Mouse (Mus musculus): ENCODE measurements at regions not wholly inside any gene's neighbourhood (a gene's known extent, or its start where the extent isn't known, plus 50 kb on each side); places are given as distances from the start of the nearest gene placed in this dataset.
A peak's percentile ranks its signal among the peaks of the same experiment; 100 is the strongest.

DNA sequence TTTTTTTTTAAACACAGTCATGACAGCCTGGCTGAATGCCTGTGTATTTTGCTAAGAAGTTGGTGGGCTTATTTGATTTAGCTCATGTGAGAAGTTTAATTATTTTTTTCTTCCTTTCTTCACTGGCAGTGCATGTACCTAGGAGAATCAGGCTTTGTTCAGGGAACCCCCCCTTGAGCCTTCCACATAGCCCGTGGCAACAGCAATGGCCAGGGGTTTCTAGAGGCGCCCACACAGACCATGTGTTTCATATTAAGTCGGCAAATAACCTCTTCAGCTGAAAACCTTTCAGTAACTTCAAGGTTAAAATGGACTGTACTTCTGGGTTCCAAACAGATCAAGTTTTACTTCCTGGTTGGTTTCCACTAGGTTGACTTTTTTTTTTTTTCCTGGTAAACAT is 218.3 kb downstream of the Slc30a10 start:
- Histone ChIP-seq H3K36me3 (replicated peaks) (no peaks in the 10 kb centered on the region), H3K4me3 (no peak overlapping the region), H3K27ac (replicated peaks) (peak overlapping the region; percentile 66), H3K27me3 (replicated peaks; ENCODE audit: low read depth, poor library complexity, severe bottlenecking) (no peaks in the 10 kb centered on the region), H3K4me1 (peaks cover 31% of the 10 kb centered on the region), H3K9me3 (no peaks in the 10 kb centered on the region)
- peak; percentile 71 for DNase-seq (ENCODE audit: low spot score)
- WGBS = 40% methylated on average over 3 of the region's 3 CpGs

DNA sequence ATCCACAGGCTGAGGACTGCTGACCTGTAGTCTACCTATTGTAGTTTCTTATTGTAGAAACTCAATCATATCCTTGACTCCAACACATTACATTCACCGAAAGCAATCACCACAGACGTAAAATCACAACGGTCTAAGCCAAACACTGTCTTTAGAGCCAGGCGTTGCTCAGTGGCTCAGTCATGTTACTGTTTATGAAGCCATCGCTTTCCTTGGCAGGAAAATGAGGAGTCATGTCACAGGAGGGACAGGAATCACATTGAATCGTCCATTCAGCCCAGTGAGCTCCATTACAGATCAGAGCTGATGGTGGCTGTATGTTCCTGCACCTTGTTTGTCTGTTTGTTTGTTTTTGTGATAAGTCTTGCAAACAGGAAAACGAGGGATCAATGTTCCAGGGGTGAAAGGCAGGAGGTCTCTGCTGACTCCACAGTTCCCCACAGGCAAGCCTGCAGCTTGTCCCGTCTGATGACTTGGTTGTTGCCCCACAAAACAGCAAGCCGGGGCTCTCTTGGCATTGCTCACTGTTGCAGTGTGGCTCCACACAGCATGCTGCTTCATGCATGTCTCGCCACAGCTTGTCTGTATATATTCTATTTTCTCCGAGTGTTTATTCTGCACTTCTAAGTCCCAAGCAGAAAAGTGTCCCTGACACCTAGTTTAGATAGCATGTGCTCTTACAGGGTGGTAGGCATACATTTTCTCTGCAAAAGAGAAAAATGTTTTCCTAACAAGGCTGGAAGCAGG is 221.2 kb downstream of the Slc30a10 start:
- no peaks in the 10 kb centered on the region for H3K9me3 ChIP-seq
- H3K27ac ChIP-seq (replicated peaks) = no peak overlapping the region
- no peaks in the 10 kb centered on the region for H3K36me3 ChIP-seq (replicated peaks)
- no peak overlapping the region for H3K4me3 ChIP-seq
- H3K4me1 ChIP-seq = peaks cover 22% of the 10 kb centered on the region
- no peak for DNase-seq (ENCODE audit: low spot score)
- H3K27me3 ChIP-seq (replicated peaks; ENCODE audit: low read depth, poor library complexity, severe bottlenecking) = no peaks in the 10 kb centered on the region
- 85% methylated on average over 11 of the region's 11 CpGs for WGBS

DNA sequence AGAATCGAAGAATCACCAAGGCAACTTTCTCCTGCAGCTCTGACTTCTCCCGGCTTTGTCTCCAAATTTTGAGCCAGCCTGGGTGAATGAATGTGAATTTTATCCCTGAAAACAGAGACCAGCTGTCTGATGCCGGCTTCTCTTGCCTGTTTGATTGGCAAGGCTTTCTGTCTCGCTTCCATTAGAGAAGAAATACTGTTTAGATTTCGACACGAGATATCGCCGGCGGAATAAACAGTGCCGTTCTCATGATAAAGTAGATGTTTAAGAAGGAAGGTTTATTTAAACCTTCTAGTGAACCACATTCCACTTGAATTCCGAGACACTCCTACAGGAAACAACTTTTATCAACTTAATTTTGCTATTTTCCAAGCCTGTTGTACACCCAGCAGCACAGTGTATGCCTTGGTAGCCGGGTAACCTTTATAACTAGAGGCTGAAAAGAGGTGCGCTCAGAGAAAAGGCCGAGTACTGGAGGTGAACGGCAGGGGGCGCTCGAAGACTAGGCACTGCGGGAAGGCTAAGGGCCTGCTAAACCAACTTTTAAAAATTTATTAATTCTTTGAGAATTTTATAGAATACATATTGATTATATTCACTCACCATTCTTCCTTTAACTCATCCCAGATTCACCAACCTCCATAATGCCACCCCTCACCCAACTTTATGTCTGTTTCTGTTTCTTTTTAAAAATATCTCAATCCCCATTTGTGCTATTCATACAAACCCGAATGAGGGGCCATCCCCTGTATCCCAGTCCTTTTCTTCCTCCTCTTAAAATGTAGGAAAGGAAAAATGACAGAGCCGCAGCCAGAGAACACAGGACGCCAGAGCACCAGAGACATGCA is 227.2 kb downstream of the Slc30a10 start:
- H3K4me1 ChIP-seq = peaks cover 5% of the 10 kb centered on the region; the same call in 1 of the 2 replicates
- H3K27ac ChIP-seq (replicated peaks) = peak overlapping the region; percentile 69; the same call in 1 of the 2 replicates
- H3K4me3 ChIP-seq = no peak overlapping the region
- WGBS = 45% methylated on average over 21 of the region's 21 CpGs
- no peaks in the 10 kb centered on the region for H3K36me3 ChIP-seq (replicated peaks)
- no peaks in the 10 kb centered on the region for H3K27me3 ChIP-seq (replicated peaks; ENCODE audit: low read depth, poor library complexity, severe bottlenecking)
- DNase-seq (ENCODE audit: low spot score) = peak; percentile 85
- H3K9me3 ChIP-seq = no peaks in the 10 kb centered on the region

DNA sequence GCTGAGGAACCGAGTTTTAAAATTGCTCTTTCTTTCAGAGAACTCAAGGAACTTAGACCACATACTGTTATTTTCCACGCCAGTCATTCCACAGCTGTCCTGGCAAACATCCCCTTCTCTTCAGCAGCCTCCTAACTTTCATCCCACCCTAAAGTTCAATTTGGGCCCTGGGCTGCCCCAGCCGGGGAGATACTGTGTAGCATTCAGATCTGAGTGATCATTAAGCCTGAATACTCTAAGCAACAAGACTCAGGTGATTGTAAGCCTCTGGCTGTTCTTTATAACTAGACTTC is 227.8 kb downstream of the Slc30a10 start:
- Histone ChIP-seq H3K27ac (replicated peaks) (peak overlapping the region; percentile 69; the same call in 1 of the 2 replicates), H3K9me3 (no peaks in the 10 kb centered on the region), H3K4me3 (no peak overlapping the region), H3K27me3 (replicated peaks; ENCODE audit: low read depth, poor library complexity, severe bottlenecking) (no peaks in the 10 kb centered on the region), H3K36me3 (replicated peaks) (no peaks in the 10 kb centered on the region), H3K4me1 (peaks cover 5% of the 10 kb centered on the region; the same call in 1 of the 2 replicates)
- DNase-seq (ENCODE audit: low spot score) = no peak
- WGBS = 68% methylated on average over 3 of the region's 3 CpGs

DNA sequence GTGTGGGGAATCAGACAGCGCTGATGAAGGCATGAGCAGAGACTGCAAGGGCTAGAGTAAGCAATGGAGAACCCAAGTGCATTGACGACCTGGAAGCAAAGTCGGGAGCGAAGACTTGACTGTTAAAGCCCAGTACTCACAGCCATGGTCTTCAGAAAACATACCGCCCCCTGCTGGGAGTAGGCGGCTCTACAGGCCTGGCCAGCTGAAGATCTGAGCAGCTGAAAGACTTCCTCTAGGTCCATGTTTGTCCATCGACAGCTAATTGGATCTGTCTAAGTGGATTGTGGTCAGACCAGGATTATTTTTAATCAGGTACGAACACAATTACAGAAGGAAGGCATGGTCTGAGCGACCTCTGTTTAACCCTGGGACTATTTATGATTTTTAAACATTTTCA is 230.0 kb downstream of the Slc30a10 start:
- 70% methylated on average over 9 of the region's 9 CpGs for WGBS
- Histone ChIP-seq H3K27ac (replicated peaks) (no peak overlapping the region; the same call in 1 of the 2 replicates), H3K27me3 (replicated peaks; ENCODE audit: low read depth, poor library complexity, severe bottlenecking) (no peaks in the 10 kb centered on the region), H3K4me3 (no peak overlapping the region), H3K36me3 (replicated peaks) (no peaks in the 10 kb centered on the region), H3K4me1 (peaks cover 5% of the 10 kb centered on the region; the same call in 1 of the 2 replicates), H3K9me3 (no peaks in the 10 kb centered on the region)
- peak; percentile 39 for DNase-seq (ENCODE audit: low spot score)

DNA sequence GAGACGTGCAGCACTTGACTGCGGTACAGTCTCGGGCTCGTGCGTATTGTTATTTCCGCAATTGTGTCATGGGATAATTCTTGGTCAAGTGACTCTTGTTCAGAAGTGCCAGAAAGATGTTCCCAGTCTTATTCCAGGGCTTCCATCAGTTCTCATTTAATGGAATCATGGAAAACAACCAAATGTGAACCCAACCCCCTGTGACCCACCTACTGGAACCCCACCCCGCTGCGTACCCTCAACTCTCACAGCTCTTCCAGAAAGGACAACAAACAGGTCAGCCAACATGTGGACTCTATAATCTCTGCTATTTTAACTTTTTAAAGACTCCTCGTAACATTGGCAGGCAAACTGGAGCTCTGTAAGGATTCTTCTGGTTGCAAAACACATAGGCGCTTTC is 233.9 kb downstream of the Slc30a10 start:
- WGBS = 92% methylated on average over 10 of the region's 10 CpGs
- Histone ChIP-seq H3K27ac (replicated peaks) (no peak overlapping the region), H3K4me3 (no peak overlapping the region), H3K36me3 (replicated peaks) (no peaks in the 10 kb centered on the region), H3K4me1 (no peaks in the 10 kb centered on the region), H3K27me3 (replicated peaks; ENCODE audit: low read depth, poor library complexity, severe bottlenecking) (no peaks in the 10 kb centered on the region), H3K9me3 (no peaks in the 10 kb centered on the region)
- DNase-seq (ENCODE audit: low spot score) = no peak

DNA sequence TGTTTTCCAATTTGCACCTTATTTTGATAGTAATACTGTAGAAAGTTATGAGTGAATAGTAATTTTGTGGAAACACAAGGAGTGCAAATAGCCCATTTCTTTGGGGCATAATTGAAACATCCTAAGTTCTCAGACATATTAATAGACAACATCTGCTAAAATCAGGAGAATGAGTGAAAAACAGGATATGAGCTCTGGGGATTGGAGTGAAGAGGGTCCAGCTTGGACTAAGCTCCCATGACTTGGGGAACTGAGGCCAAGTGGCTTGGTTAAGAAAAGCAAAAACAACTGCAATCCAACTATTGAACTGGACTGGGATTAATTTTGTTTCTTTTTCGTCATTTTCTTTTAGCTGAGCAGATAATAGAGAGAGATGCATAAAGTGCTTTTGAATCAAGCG is 240.7 kb downstream of the Slc30a10 start:
- Histone ChIP-seq H3K4me3 (no peak overlapping the region), H3K36me3 (replicated peaks) (no peaks in the 10 kb centered on the region), H3K27ac (replicated peaks) (no peak overlapping the region), H3K27me3 (replicated peaks; ENCODE audit: low read depth, poor library complexity, severe bottlenecking) (no peaks in the 10 kb centered on the region), H3K9me3 (no peaks in the 10 kb centered on the region), H3K4me1 (no peaks in the 10 kb centered on the region)
- no peak for DNase-seq (ENCODE audit: low spot score)
- 87% methylated on average over 2 of the region's 2 CpGs for WGBS

DNA sequence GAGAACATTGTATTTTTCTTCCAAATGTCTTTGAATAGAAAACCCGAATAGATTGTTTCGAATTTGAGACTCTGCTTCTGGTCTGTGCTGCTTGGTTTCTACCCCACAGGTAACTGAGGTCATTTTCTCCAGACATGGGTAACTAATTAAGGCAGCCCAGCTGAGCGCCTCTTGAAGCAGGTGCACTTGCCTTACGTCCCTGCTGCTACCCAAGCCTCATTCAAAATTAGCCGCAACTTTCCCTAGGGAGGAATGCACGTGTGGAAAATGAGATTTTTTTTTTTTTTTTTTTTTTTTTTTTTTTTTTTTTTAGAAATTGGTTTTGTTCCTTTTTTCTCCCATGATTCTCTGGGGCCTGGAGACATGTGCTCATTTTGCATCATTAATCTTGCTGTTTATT is 245.1 kb downstream of the Slc30a10 start:
- Histone ChIP-seq H3K27me3 (replicated peaks; ENCODE audit: low read depth, poor library complexity, severe bottlenecking) (no peaks in the 10 kb centered on the region), H3K27ac (replicated peaks) (no peak overlapping the region), H3K4me3 (no peak overlapping the region), H3K9me3 (no peaks in the 10 kb centered on the region), H3K4me1 (no peaks in the 10 kb centered on the region), H3K36me3 (replicated peaks) (no peaks in the 10 kb centered on the region)
- 85% methylated on average over 6 of the region's 6 CpGs for WGBS
- no peak for DNase-seq (ENCODE audit: low spot score)

DNA sequence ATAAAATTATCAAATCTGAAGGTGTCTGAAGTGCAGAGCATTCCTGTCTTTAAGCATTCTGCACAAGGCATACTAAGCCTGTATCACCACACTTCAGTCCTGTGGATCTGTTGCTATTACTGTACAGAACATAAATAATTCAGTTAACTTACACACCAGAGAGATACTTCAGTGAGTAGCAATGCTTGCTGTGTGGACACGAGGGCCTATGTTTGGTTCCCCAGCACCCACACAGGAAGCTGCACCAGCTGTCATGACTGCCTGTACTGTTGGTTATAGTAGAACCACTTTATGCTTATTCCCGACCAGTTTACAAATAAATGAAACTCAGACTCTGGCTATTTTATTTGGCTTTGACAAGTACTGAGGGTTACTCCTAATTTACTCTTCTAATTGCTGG is 271.7 kb downstream of the Slc30a10 start:
- Histone ChIP-seq H3K27ac (replicated peaks) (no peak overlapping the region), H3K36me3 (replicated peaks) (no peaks in the 10 kb centered on the region), H3K4me3 (no peak overlapping the region), H3K27me3 (replicated peaks; ENCODE audit: low read depth, poor library complexity, severe bottlenecking) (peaks cover 9% of the 10 kb centered on the region; the same call in 1 of the 2 replicates), H3K9me3 (no peaks in the 10 kb centered on the region), H3K4me1 (peaks cover 26% of the 10 kb centered on the region)
- DNase-seq (ENCODE audit: low spot score) = no peak
- WGBS = 87% methylated on average over 2 of the region's 2 CpGs

DNA sequence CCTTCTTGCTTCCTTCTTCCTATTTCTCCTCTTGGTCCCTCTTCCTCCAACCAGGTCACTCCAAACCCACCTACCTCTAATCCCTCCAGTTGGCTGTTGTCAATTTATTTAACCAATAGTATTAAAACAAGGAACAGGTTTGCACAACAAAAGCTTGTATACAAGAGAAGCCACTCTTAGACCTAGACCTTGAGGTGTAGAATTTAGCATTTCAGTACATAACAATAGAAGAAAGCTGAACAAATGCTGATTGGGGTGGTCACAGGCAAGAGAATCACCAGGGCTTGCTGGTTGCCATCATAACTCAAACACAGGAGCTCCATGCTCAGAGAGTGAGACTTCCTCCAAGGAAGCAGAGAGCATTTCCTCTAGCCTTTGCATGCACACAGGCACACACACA is 272.2 kb downstream of the Slc30a10 start:
- no peaks in the 10 kb centered on the region for H3K9me3 ChIP-seq
- H3K27me3 ChIP-seq (replicated peaks; ENCODE audit: low read depth, poor library complexity, severe bottlenecking) = peaks cover 9% of the 10 kb centered on the region; the same call in 1 of the 2 replicates
- DNase-seq (ENCODE audit: low spot score) = no peak
- H3K4me1 ChIP-seq = peaks cover 31% of the 10 kb centered on the region
- no peaks in the 10 kb centered on the region for H3K36me3 ChIP-seq (replicated peaks)
- H3K4me3 ChIP-seq = no peak overlapping the region
- H3K27ac ChIP-seq (replicated peaks) = no peak overlapping the region

DNA sequence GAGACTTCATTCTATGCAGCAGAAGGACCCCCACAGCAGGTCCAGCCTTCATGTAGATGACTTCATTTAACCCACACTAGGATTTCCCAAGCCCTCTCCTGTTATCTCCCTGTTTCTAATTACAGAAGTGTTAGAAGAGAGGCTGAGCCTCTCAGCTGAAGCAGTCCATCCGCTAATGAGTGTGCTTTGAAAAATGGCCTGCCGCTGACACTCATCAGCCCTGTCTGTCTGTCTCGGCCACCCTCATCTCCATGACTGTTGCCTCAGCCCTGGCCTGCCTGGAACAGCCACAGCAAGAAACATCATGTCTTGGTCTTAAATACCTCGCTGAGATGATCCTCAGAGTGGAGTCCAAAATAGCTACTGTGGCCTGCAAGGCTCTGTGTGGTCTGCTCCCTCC is 273.1 kb downstream of the Slc30a10 start:
- 56% methylated on average over 4 of the region's 4 CpGs for whole genome bisulfite sequencing

DNA sequence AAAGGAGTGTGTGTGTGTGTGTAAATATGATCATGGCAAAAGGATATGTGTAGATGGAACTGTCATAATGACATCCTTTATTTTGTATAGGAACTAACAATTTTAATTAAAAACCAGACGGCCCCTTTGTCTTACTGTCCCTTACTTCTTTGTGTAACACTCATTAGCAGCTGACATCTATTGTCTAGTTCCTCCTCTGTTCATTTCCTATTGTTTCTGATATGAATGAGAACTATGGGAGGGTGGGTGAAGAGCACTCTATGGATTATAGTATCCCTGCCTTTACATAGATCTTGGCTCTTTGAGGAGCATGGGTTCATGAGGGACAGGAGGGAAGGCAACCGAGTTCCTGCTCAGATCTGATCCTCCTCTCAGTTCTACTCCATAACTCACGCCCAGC is 273.8 kb downstream of the Slc30a10 start:
- H3K36me3 ChIP-seq (replicated peaks) = no peaks in the 10 kb centered on the region
- H3K27ac ChIP-seq (replicated peaks) = 0 out of 2 replicates have a peak overlapping the region, but pooled peaks have one; percentile 54
- H3K27me3 ChIP-seq (replicated peaks; ENCODE audit: low read depth, poor library complexity, severe bottlenecking) = peaks cover 9% of the 10 kb centered on the region; the same call in 1 of the 2 replicates
- no peak for DNase-seq (ENCODE audit: low spot score)
- H3K4me1 ChIP-seq = peaks cover 35% of the 10 kb centered on the region
- no peaks in the 10 kb centered on the region for H3K9me3 ChIP-seq
- WGBS = 70% methylated on average over 3 of the region's 3 CpGs
- H3K4me3 ChIP-seq = no peak overlapping the region

More for the DNA sequence above, 273.1 kb downstream of the Slc30a10 start:
- H3K27ac ChIP-seq (replicated peaks) = no peak overlapping the region; the same call in 1 of the 2 replicates
- H3K4me3 ChIP-seq = no peak overlapping the region
- H3K36me3 ChIP-seq (replicated peaks) = no peaks in the 10 kb centered on the region
- H3K9me3 ChIP-seq = no peaks in the 10 kb centered on the region
- H3K27me3 ChIP-seq (replicated peaks; ENCODE audit: low read depth, poor library complexity, severe bottlenecking) = peaks cover 9% of the 10 kb centered on the region; the same call in 1 of the 2 replicates
- DNase-seq (ENCODE audit: low spot score) = no peak
- H3K4me1 ChIP-seq = peaks cover 35% of the 10 kb centered on the region

DNA sequence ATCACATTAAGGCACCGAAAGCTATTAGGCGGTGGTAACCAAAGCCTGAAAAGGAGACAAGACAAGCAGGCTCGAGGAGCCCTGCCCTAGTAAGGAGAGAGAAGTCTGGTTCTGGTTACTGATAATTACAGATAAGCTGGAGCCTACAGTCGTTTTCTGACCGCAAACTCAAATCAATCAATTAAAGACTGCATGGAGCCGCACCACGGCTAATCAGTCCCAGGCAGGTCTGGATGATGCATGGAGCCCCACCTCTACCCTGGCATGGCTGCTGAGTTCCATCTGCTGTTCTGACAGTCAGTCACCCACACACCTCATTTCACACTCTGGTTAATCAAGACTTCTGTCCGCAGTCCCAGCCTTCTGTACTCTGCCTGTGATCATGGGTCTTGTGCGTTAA is 276.4 kb downstream of the Slc30a10 start:
- Histone ChIP-seq H3K4me1 (peaks cover 35% of the 10 kb centered on the region), H3K27ac (replicated peaks) (peak overlapping the region; percentile 67), H3K36me3 (replicated peaks) (no peaks in the 10 kb centered on the region), H3K27me3 (replicated peaks; ENCODE audit: low read depth, poor library complexity, severe bottlenecking) (peaks cover 9% of the 10 kb centered on the region; the same call in 1 of the 2 replicates), H3K9me3 (no peaks in the 10 kb centered on the region), H3K4me3 (no peak overlapping the region)
- WGBS = 29% methylated on average over 9 of the region's 9 CpGs
- DNase-seq (ENCODE audit: low spot score) = peak; percentile 78

All from embryonic facial prominence, embryonic 10.5 days (tissue).